In the genomic region with DNA sequence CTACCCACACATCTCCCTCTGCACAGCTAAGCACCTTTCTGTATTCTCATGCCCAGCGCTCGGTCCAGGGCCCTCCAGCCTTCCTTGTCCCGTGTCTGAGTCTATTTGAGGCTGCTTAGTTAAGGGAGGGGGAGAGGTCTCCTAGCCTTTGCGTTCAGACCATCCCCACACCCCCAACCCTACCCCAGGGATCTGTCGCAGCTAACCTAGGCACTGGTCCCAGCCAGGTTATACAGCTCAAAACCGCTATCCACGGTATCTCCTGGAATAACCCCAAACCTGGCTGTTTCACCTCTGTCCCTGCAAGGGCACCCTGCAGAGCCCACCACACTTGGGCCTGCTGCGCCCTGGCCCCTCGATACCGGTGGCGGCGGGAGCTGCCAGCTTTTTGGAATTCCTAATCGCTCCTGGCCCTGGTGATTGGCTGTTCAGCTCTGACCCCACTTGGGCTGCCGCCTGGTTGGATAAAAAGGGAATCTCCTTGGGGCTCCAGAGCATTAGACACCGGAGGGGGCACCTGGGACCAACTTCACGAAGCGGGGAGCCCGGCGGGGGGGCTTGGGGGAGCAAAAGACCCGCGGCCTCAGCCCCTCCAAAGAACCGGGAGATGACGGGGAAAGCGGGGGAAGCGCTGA, we compare ENCODE assay signal across 13 mouse cellular contexts. TPM values are rescaled to one million over a fixed set of nuclear protein-coding genes. Genes with fewer than 3 reads are reported as not detected.
DNase-seq lines count a peak whose midpoint lies in the region; ATAC-seq and TF ChIP-seq lines count a peak whose summit lies in the region.
"Had no signal": no experiment of that assay in that cellular context is flagged by ENCODE, and none has a peak within 500 bp of the region (broad histone marks: within the 10 kb centered on the region; RNA-seq: fewer than 3 reads in every experiment).

A gene (plus strand): TSS at position 427 of the 635 bp plus-strand sequence.

- no peak for TF ChIP-seq CTCF in thymus, adult 2 months (IDR thresholded peaks at IDR 0.05; ENCODE audit: borderline replicate concordance, control insufficient read depth, extremely low read depth, insufficient read depth, low read length, poor library complexity)

- peaks cover 93% of the 10 kb centered on the region for H3K27me3 ChIP-seq in heart, embryonic 13.5 days (replicated peaks)
- H3K27me3 ChIP-seq in hindbrain, embryonic 10.5 days (ENCODE audit: insufficient read depth, poor library complexity, severe bottlenecking): peaks cover 95% of the 10 kb centered on the region
- H3K27me3 ChIP-seq in midbrain, embryonic 14.5 days (ENCODE audit: control insufficient read depth, insufficient read depth, low read length): peaks cover 67% of the 10 kb centered on the region
- peaks cover 23% of the 10 kb centered on the region for H3K27me3 ChIP-seq in thymus, adult 2 months (ENCODE audit: control insufficient read depth, insufficient read depth, low read length)

- ATAC-seq in heart, embryonic 13.5 days (ENCODE audit: extremely low read depth, insufficient number of reproducible peaks, low FRiP score, low TSS enrichment): no peak
- no peak for ATAC-seq in midbrain, embryonic 14.5 days (ENCODE audit: low FRiP score, low TSS enrichment)
- ATAC-seq: CD4-positive, CD25-positive, alpha-beta regulatory T cell, adult 4 months had no signal

- no peaks in the 10 kb centered on the region for H3K36me3 ChIP-seq in heart, embryonic 13.5 days
- no peaks in the 10 kb centered on the region for H3K36me3 ChIP-seq in hindbrain, embryonic 10.5 days
- H3K36me3 ChIP-seq in midbrain, embryonic 14.5 days (ENCODE audit: control insufficient read depth, insufficient read depth, low read length): no peaks in the 10 kb centered on the region
- no peaks in the 10 kb centered on the region for H3K36me3 ChIP-seq in thymus, adult 2 months (ENCODE audit: control insufficient read depth, insufficient read depth, low read length)

- H3K4me3 ChIP-seq in heart, embryonic 13.5 days: peak within 1 kb of the TSS; percentile 33
- peak within 1 kb of the TSS; percentile 35 for H3K4me3 ChIP-seq in hindbrain, embryonic 10.5 days
- H3K4me3 ChIP-seq in midbrain, embryonic 14.5 days (replicated peaks; ENCODE audit: low read depth, low read length): no peak within 1 kb of the TSS
- H3K4me3 ChIP-seq in thymus, adult 2 months (ENCODE audit: control insufficient read depth, insufficient read depth, low read length): no peak within 1 kb of the TSS
- H3K4me3 ChIP-seq: megakaryocyte, embryonic 14.5 days had no signal

- TF ChIP-seq POLR2A in thymus, adult 2 months (IDR thresholded peaks at IDR 0.05; ENCODE audit: control insufficient read depth, extremely low read depth, insufficient read depth, low read length, poor library complexity): no peak

- H3K9me3 ChIP-seq in heart, embryonic 13.5 days: no peaks in the 10 kb centered on the region
- H3K9me3 ChIP-seq in hindbrain, embryonic 10.5 days: no peaks in the 10 kb centered on the region
- H3K9me3 ChIP-seq in midbrain, embryonic 14.5 days (ENCODE audit: control insufficient read depth, low read length): no peaks in the 10 kb centered on the region
- H3K9me3 ChIP-seq: megakaryocyte, embryonic 14.5 days had no signal

- WGBS in heart, embryonic 13.5 days: 3% methylated on average over 25 of the region's 25 CpGs
- under 1% methylated on average over 25 of the region's 25 CpGs for WGBS in hindbrain, embryonic 10.5 days
- WGBS in midbrain, embryonic 14.5 days: 1% methylated on average over 25 of the region's 25 CpGs
- WGBS in thymus, adult 2 months: 17% methylated on average over 25 of the region's 25 CpGs

- no peak within 1 kb of the TSS for H3K27ac ChIP-seq in heart, embryonic 13.5 days (replicated peaks)
- H3K27ac ChIP-seq in hindbrain, embryonic 10.5 days: no peak within 1 kb of the TSS
- H3K27ac ChIP-seq in midbrain, embryonic 14.5 days (replicated peaks; ENCODE audit: low read depth, low read length): no peak within 1 kb of the TSS
- no peak within 1 kb of the TSS for H3K27ac ChIP-seq in thymus, adult 2 months (ENCODE audit: control insufficient read depth, insufficient read depth, low read length)

- no peak within 1 kb of the TSS for H3K9ac ChIP-seq in heart, embryonic 13.5 days
- no peak within 1 kb of the TSS for H3K9ac ChIP-seq in midbrain, embryonic 14.5 days (replicated peaks; ENCODE audit: low read length)

- no peak for DNase-seq in heart, postnatal 36 days
- peak; percentile 47 for DNase-seq in ZHBTc4 (ENCODE audit: low read depth, low spot score)
- peak; percentile 52 for DNase-seq in hindbrain, embryonic 10.5 days (ENCODE audit: low spot score)
- DNase-seq in midbrain, embryonic 14.5 days: no peak
- DNase-seq in layer of hippocampus, adult 9-11 months: no peak
- no peak for DNase-seq in left cerebral cortex, postnatal 4 days
- no peak for DNase-seq in thymus, adult 2 months
- DNase-seq: adrenal gland, adult 2 months; right cerebral cortex, postnatal 25 days had no signal

- peak within 1 kb of the TSS; percentile 43 for H3K4me2 ChIP-seq in heart, embryonic 13.5 days
- peak within 1 kb of the TSS; percentile 15; the same call in 1 of the 2 replicates for H3K4me2 ChIP-seq in midbrain, embryonic 14.5 days (ENCODE audit: low read length)

- intact Hi-C loops in heart, postnatal 36 days (cut with DNase I): no loop called here
- intact Hi-C loops in left cerebral cortex, postnatal 4 days (cut with DNase I): no loop called here

- H3K4me1 ChIP-seq in heart, embryonic 13.5 days: peaks cover 27% of the 10 kb centered on the region
- H3K4me1 ChIP-seq in hindbrain, embryonic 10.5 days (replicated peaks): peaks cover 29% of the 10 kb centered on the region
- H3K4me1 ChIP-seq in midbrain, embryonic 14.5 days (ENCODE audit: control insufficient read depth, insufficient read depth, low read length): no peaks in the 10 kb centered on the region; the same call in 1 of the 2 replicates
- H3K4me1 ChIP-seq in thymus, adult 2 months (replicated peaks; ENCODE audit: control insufficient read depth, insufficient read depth, low read length): peaks cover 30% of the 10 kb centered on the region

RNA-seq across cellular contexts. Expression of the gene that starts here (rescaled TPM):
- polyA plus RNA-seq in heart, embryonic 13.5 days (2015; fragmentation: Nextera tagmentation; extraction: Ambion mirVana): not detected in 2 replicates
- total RNA-seq in heart, postnatal 36 days (2021): not detected
- polyA plus RNA-seq in hindbrain, embryonic 10.5 days (2016; fragmentation: Nextera tagmentation; extraction: Ambion mirVana): 2.7 and 3.4 TPM in 2 replicates
- polyA plus RNA-seq in midbrain, embryonic 14.5 days (2014; fragmentation: Nextera tagmentation; extraction: Ambion mirVana): 2.7 and 4.0 TPM in 2 replicates
- total RNA-seq in left cerebral cortex, postnatal 4 days (2021): not detected
- 0.70 and 0.74 TPM in 2 replicates for polyA plus RNA-seq in thymus, adult 2 months (2012; rRNA removed)
- total RNA-seq: adrenal gland, adult 2 months; heart, postnatal 10 days had no signal
- polyA plus RNA-seq: adrenal gland, adult 2 months; CD4-positive, CD25-positive, alpha-beta regulatory T cell, adult 4 months had no signal

Comparison
In these comparisons a context has a peak if more than half of its experiments do, and no peak if none do; other contexts are left out.
1. H3K4me3 ChIP-seq: peak in heart, embryonic 13.5 days (single experiment) and hindbrain, embryonic 10.5 days (single experiment); none in midbrain, embryonic 14.5 days (single experiment) and thymus, adult 2 months (single experiment).
2. DNase-seq: peak in ZHBTc4 (single experiment) and hindbrain, embryonic 10.5 days (single experiment); none in heart, postnatal 36 days (0 of 2), midbrain, embryonic 14.5 days (single experiment), layer of hippocampus, adult 9-11 months (single experiment), left cerebral cortex, postnatal 4 days (single experiment) and thymus, adult 2 months (single experiment).